31 mouse cellular contexts compared by ENCODE assay signal in the genomic region with DNA sequence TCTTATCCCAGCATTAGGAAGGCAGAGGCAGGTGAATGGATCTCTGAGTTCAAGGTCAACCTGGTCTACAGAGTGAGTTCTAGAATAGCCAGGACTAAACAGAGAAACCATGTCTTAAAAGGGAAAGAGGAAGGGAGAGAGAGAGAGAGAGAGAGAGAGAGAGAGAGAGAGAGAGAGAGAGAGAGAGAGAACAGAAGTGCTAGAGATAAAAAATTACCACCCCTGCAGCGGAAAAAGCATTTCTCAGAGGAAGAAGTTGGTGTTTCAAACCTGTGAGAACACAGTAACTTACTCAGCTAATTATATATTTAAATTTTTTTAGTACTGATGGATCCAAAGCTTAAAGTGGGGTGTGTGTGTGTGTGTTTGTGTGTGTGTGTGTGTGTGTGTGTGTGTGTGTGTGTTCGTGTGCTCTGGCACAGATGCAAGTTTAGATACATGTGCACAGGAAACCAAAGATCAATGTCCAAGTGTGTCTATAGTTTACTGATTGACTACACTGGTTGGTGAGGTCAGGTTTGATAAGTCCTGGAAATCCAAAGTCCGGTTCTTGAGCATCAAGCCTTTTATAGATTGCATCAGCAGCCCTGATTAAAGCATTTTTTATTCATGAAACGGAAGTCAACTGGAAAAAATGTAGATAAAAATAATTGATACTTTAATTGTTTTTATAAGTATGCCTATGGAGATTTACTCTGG. TPM values are rescaled to one million over a fixed set of nuclear protein-coding genes. Genes with fewer than 3 reads are reported as not detected.
DNase-seq lines count a peak whose midpoint lies in the region; ATAC-seq lines count a peak whose summit lies in the region.
"Had no signal": no experiment of that assay in that cellular context is flagged by ENCODE, and none has a peak within 500 bp of the region (broad histone marks: within the 10 kb centered on the region; RNA-seq: fewer than 3 reads in every experiment).

No protein-coding gene starts in this region.

- ATAC-seq in liver, embryonic 16.5 days (ENCODE audit: low read depth), result peak; percentile 64
- ATAC-seq: forebrain, embryonic 13.5 days; hindbrain, embryonic 16.5 days; lung, postnatal 0 days; midbrain, embryonic 15.5 days; Patski had no signal

- no peaks in the 10 kb centered on the region for H3K9me3 ChIP-seq in liver, embryonic 16.5 days (replicated peaks; ENCODE audit: control insufficient read depth, low read length)
- H3K9me3 ChIP-seq: forebrain, embryonic 13.5 days; G1E; hindbrain, embryonic 10.5 days; limb, embryonic 13.5 days; midbrain, embryonic 15.5 days; neural tube, embryonic 15.5 days; stomach, embryonic 15.5 days had no signal

- peak; percentile 54 for DNase-seq in kidney, adult 9 months
- DNase-seq in kidney, adult 8-10 months, result no peak
- DNase-seq in CD4-positive, CD25-positive, alpha-beta regulatory T cell, adult 2 months (ENCODE audit: low read depth, low spot score), result peak; percentile 24
- peak; percentile 48 for DNase-seq in induced T-regulatory cell, adult 2 months (ENCODE audit: low read depth)
- DNase-seq in heart, adult 9 months (ENCODE audit: low spot score in 2 of 2), result no peak
- no peak for DNase-seq in left cerebral cortex, adult 18-20 months (ENCODE audit: low spot score in 2 of 2)
- no peak for DNase-seq in urinary bladder, postnatal 4 days (ENCODE audit: low spot score in 2 of 2)
- DNase-seq: adrenal gland, postnatal 10 days; cerebellum, adult 9-10 months; cerebellum, postnatal 36 days; gastrocnemius, postnatal 25 days; heart, adult 2 months; heart, postnatal 14 days; kidney, adult 18-20 months; kidney, postnatal 25 days; lung, adult 18-20 months; retina, postnatal 1 day; right cerebral cortex, postnatal 14 days; thymus, postnatal 14 days had no signal

- no peak overlapping the region for H3K4me2 ChIP-seq in liver, embryonic 16.5 days (ENCODE audit: low read depth, low read length)
- H3K4me2 ChIP-seq: forebrain, embryonic 13.5 days; limb, embryonic 13.5 days; midbrain, embryonic 15.5 days; neural tube, embryonic 15.5 days; stomach, embryonic 15.5 days had no signal

- peak overlapping the region; percentile 25; the same call in 1 of the 2 replicates for H3K27ac ChIP-seq in liver, embryonic 16.5 days (ENCODE audit: low read length)
- H3K27ac ChIP-seq: forebrain, embryonic 13.5 days; heart, adult 2 months; hindbrain, embryonic 10.5 days; left cerebral cortex, adult 2 months; limb, embryonic 13.5 days; midbrain, embryonic 15.5 days; neural tube, embryonic 15.5 days; stomach, embryonic 15.5 days had no signal

- 26% methylated on average over 4 of the region's 4 CpGs for WGBS in liver, embryonic 16.5 days (ENCODE audit: insufficient replicate concordance)

- no peaks in the 10 kb centered on the region for H3K36me3 ChIP-seq in liver, embryonic 16.5 days (ENCODE audit: control insufficient read depth, insufficient read depth)
- H3K36me3 ChIP-seq: G1E; hindbrain, embryonic 10.5 days; limb, embryonic 13.5 days; midbrain, embryonic 15.5 days; neural tube, embryonic 15.5 days; stomach, embryonic 15.5 days had no signal

- no peak overlapping the region for H3K4me3 ChIP-seq in liver, embryonic 16.5 days (ENCODE audit: low read depth, low read length)
- H3K4me3 ChIP-seq: forebrain, embryonic 13.5 days; heart, adult 2 months; hindbrain, embryonic 10.5 days; left cerebral cortex, adult 2 months; limb, embryonic 13.5 days; midbrain, embryonic 15.5 days; neural tube, embryonic 15.5 days; stomach, embryonic 15.5 days had no signal

- H3K9ac ChIP-seq in liver, embryonic 16.5 days (ENCODE audit: low read depth, low read length), result no peak overlapping the region
- H3K9ac ChIP-seq: forebrain, embryonic 13.5 days; limb, embryonic 13.5 days; midbrain, embryonic 15.5 days; neural tube, embryonic 15.5 days; stomach, embryonic 15.5 days had no signal

- H3K27me3 ChIP-seq in liver, embryonic 16.5 days (ENCODE audit: control insufficient read depth, insufficient read depth, low read depth, low read length), result no peaks in the 10 kb centered on the region
- H3K27me3 ChIP-seq: forebrain, embryonic 13.5 days; limb, embryonic 13.5 days; midbrain, embryonic 15.5 days; neural tube, embryonic 15.5 days; Patski; stomach, embryonic 15.5 days had no signal

- peaks cover 3% of the 10 kb centered on the region for H3K4me1 ChIP-seq in liver, embryonic 16.5 days (ENCODE audit: control insufficient read depth, low read depth, low read length)
- H3K4me1 ChIP-seq: forebrain, embryonic 13.5 days; hindbrain, embryonic 10.5 days; limb, embryonic 13.5 days; midbrain, embryonic 15.5 days; neural tube, embryonic 15.5 days had no signal

RNA-seq across cellular contexts. Expression of a gene that starts 15.2 kb away (rescaled TPM):
- 2.9 and 3.2 TPM in 2 replicates for polyA plus RNA-seq in liver, embryonic 16.5 days (2015; fragmentation: Nextera tagmentation; extraction: Ambion mirVana)
- total RNA-seq in left cerebral cortex, adult 18-20 months (2021), result 10 to 100 TPM; 35.8 to 37.4 TPM

Comparison
In these comparisons a context has a peak if more than half of its experiments do, and no peak if none do; other contexts are left out.
1. DNase-seq: peak in kidney, adult 9 months (single experiment), CD4-positive, CD25-positive, alpha-beta regulatory T cell, adult 2 months (single experiment) and induced T-regulatory cell, adult 2 months (single experiment); none in kidney, adult 8-10 months (0 of 2), heart, adult 9 months (0 of 2), left cerebral cortex, adult 18-20 months (0 of 2) and urinary bladder, postnatal 4 days (0 of 2).